Mouse (Mus musculus): ENCODE data around the gene Prcp.
"Not testable (repeated sequence)": the region's sequence is repeated elsewhere in the genome, so short reads cannot be mapped to it uniquely, and the experiment has no call there.

Gene Prcp

DNA sequence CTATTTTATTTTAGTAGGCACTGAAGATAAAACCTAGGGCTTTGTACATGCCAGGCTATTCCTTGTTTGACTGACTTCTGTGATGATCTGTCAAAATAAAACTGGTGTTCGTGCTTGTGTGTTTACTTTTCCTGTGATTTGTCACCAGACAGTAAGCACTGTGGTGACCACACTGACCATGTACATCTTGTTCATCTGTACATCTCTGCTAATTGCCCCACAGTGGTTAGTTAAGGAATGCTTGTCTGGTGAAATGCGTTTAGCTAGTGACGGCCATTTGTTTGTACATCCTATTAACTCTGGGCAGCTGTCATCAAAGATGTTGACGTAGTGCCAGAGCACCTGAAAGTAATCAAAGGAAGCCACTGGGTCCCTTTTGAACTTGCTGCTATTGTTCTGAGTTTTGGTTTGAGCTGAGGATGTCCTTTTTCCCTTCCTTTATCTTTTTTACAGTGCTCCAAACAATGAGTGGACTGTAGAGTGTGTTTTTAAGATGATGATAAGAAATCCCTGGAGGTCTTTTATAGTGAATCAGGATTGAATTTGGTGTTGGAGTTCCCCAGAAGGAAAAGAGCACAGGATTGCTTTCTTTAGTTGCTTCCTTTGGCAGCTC lies 16.5 kb downstream of the Prcp start:
- DNase-seq, result no peak

DNA sequence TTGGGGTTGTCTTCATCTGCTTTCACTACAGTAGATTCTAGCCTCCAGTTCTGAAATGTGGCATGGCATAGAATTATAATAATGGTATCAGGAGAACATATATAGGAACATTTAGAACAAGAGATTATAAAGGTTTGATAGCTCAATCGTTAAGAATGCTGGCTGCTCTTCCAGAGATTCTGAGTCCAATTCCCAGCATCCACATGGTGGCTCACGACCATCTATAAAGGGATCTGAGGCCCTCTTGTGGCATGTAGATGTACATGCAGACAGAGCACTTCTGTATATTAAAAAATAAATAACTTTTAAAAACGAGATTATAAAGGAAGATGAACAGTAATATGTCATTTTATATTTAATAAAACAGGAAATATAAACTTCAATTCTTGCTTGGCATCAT lies 19.2 kb downstream of the Prcp start:
- no peak for DNase-seq

DNA sequence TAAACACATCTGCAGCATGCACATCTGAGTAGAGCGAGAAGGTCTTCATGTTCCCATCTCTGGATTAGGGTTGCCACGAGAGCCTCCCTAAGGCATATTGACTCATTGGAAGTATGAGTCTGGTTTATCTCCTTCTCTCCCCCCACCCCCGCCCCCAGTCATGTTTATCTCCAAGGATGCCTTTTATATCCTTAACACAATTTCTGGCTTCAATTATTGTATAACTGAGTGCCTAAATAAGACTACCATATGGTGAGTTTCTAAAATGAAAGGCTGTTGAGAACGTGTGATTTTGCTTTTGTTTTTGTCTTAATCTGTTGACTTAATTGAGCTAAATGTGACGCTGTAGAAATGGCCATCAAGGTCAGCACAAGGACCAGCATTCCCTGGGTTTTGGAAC lies 21.8 kb downstream of the Prcp start:
- no peak for DNase-seq

DNA sequence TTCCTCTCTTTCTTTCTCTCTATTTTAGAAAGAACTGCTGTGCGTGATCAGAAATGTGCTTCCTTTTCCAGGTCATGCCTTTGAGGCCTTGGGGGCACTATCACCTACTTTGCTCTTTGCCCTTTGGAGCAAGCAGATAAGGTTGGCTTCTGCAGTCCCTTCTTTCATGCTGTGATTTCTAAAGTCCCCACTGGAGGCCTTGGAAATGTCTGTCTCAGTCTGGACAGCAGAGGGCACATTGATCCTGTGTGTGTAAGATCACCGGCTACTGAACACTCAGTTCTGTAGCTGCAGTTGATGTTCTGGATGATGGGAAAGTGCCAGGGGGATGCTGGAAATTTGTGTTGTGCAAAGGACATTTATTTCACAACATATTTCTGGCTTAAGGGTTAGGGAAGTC lies 22.8 kb downstream of the Prcp start:
- DNase-seq, result no peak

DNA sequence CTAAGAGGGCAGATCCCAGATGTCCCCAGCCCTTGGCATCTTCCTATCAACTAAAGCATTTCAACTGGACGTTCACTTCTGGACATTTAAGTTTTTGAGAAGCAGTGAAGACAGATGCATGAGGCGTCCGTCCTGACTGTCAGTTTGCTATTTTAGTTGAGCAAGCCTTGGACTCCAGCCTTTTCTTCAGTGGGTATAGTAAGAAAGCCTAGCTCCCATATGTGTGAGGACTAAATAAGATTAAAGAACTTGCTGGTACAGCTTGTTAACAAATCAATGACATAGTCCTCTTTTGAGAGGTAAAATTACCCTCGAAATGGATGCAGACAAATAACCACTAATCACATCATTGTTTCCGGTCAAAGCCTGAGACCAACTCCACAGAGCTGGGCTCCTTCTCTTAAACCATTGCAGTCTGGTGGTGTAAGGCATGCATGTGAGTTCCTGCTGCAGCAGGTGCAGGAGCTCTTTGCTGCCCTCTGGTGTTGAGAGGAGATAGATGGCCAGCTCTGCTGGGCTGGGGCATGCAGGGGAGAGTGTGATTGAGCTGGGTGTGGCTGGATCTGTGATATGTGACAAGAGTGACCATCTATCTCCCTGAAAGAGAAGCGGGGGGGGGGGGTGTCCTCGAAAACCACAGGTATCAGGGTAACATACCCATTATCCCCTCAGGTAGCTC lies 29.2 kb downstream of the Prcp start:
- DNase-seq, result peak; percentile 70 to 72

DNA sequence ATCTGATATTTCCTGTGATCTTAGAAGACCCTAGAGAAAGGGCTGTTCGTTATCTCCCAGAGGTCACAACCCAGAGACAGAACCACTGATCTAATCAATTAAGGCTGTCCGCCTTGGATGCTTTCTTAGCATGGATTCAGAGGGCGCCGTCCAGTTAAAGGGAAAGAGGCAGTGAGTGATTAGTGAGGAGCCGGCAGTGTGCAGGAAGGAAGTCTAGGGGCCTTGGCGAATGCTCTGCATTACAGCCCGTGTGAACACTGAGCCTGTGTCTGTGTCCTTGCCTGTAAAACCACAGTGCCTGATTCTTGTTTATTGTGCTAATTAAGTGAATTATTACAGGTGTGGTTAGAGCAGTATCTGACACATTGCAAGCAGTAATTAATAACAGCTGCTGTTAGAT lies 30.0 kb downstream of the Prcp start:
- not testable (repeated sequence) for DNase-seq

DNA sequence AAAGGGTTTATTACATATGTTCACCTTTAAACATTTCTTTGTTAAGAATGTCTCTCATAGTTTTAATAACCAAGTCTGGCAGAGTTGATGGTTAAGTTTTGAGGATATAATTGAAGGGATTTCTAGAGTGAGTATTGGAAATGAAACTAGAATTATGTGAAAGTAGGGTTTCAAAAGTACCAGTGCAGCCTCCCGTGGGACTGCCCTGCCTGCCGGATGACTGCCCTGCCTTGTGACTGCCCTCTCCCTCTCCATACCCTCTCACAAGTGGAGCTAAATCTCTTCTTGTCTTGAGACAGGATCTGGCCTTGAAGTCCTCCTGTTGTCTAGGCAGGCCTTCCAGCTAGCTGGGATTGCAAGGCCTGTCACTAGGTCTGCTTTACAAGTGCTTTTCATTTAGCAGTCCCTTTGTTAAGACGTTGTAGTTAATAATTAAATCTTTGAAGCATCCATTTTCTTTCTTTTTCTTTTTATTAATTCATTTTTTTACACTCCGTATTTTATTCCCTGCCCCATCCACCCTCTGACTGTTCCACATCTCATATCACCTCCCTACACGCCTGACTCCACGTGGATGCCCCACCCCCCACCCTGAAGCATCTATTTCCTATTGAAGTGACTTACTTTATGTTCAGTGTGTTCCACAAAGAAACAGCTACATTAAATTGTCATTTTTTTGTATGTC lies 46.0 kb downstream of the Prcp start:
- DNase-seq, result no peak

GRCm38 (mm10) chr7:92920857-92921172 lies 46.5 kb downstream of the Prcp start:
- DNase-seq, result no peak

GRCm38 (mm10) chr7:92932792-92933191 lies 58.5 kb downstream of the Prcp start:
- DNase-seq, result no peak

- DNase-seq, result not testable (repeated sequence)
These were observed 59.2 kb downstream of the Prcp start for GRCm38 (mm10) chr7:92933308-92933948.

- no peak for DNase-seq
These were observed 62.5 kb downstream of the Prcp start for GRCm38 (mm10) chr7:92936747-92937146.

DNA sequence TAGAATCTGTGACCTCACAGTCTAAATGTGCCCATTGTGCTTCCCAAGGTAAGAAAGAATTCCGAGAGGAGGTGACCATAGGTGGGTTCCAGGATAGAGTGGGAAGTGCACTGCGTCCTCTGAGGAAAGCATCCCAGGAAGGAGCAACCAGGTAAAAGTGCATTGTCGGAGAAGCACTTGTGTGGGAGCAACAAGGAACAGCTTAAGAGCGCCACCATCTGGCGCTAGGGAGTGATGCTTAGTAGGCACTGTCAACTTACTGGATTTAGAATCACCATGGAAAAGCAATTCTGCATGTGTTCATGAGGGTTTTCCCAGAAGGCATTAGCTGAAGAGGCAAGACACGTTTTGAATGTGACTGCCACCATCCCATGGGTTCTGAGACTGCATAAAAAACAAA lies 63.7 kb downstream of the Prcp start:
- DNase-seq, result peak in 1 of 2 experiments; percentile 13

GRCm38 (mm10) chr7:92939776-92940175 lies 65.5 kb downstream of the Prcp start:
- DNase-seq, result no peak

DNA sequence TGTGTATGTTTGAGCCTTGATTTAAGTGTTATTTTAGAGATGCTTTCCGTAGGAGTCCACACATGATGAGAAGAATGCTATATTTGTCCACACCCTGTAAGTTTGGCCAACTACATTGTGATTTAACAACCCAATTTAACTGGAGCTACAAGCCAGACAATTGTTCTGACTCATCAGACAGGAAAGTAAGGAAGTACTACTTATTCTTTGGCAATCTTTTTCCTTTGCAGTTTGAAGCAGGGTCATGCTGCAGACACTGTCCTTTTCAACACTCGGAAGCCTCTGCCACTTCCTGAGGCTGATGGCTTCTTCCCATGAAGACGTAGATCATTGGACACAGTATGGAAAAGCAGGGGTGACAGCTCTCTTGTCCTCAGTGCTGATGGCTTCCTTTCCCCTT lies 76.5 kb downstream of the Prcp start:
- DNase-seq, result no peak

DNA sequence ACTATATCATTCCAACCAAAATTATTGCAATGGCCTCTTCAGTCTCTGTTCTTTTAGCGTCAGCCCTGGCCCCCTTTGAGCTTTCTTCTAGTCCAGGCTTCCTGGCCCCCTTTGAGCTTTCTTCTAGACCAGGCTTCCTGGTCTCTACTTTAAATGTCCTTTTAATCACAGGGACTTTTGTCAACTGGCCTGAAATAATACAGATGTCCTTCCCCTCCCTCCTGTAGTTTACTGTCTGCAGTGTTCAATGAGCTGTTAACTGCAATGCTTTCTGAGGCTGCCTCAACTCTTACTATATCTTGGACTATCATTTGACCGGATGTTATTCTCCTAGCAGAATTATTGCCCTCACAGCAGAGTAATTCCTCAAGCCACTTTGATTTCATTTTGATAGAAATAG lies 77.9 kb downstream of the Prcp start:
- DNase-seq, result no peak

DNA sequence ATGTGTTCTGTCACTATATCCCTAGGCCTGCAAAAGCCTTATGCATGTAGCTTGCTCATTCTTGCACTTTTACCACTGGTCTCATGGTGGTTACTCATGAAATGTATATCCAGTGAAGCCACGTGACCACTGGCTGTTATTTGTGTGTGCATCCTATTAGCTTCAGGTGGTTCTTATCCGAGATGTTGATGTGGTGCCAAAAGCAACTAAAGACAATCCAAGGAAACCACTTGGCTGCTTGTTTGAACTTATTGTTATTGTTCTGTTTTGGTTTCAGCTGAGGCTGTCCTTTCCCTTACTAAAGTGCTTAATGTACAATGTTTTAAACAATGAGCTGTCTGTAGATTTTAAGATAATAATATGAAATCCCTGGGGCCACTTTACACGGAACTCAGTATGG lies 85.5 kb downstream of the Prcp start:
- no peak for DNase-seq

DNA sequence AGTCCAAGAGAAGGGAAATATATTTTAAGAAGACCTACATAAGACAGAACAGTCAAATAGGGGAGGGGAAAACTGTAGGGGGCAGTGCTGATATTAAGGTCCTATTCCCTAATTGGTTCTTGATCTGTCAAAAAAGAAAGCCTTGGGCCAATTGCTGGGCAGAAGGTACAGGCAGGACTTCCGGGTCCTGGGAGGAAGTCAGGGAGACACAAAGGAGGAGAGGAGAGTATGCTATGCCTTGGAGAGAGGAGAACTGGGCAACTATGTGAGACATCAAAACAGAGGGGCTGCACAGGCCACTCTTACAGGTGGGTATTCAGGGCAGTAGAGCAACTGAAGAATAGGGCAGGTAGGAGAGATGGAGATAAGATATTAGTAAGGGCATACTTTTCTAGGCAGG lies 87.6 kb downstream of the Prcp start:
- DNase-seq, result no peak

- DNase-seq, result peak in 1 of 2 experiments; percentile 27
These were observed 90.7 kb downstream of the Prcp start for GRCm38 (mm10) chr7:92964754-92965501.

DNA sequence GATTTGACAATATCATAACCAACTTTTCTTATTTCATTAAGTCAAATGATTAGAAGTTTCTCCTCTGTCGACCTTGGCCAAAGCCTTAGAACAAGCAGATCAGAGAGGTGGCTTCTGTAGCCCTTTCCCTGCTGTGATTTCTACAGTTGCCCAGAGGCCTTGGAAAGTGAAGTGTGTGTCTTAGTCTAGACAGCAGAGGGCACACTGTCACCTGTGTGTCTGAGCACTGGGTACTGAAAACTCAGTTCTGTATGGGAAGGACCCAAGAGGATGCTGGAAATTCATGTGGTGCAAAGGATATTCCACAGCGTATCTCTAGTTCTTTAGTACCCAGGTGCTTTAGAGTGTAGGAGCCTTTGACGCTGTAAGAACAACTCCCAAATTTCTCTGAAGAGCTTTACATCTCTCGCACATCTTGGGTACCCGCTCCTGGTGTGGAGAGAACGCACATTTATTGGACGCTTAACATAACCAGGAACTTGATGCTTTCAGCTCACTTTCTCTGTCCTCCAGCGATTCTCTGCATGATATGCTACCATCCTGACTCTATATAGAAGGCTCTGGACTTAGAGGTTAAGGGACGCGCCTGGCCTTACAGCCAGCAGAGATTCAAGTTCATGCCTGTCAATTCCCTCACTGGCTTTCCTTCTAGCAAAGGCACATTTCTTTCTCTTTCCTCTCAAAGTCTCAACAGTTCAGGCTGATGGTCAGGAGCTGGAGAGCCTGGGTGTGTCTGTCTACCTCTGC lies 93.3 kb downstream of the Prcp start:
- peak; percentile 25 to 39 for DNase-seq

DNA sequence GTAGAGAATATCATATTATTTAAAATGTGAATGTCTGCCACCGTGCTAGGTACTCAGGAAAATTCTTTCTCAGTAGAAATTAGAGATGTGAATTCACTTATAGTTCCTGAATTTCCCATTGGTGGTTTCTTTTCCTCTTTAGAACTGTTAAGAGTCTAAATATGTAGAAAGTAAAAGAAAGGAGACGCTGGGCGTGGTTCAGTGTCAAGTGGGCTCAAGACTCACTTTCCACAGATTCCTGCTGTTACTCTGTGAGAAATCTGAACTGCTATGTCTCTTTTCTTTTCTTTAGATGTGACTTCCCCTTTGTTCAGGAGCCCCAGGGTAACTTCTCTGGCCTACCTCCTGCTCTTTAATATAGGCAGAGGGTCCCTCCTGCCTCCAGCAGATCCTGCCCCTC lies 103.2 kb downstream of the Prcp start:
- DNase-seq, result no peak

GRCm38 (mm10) chr7:92978225-92978624 lies 104.0 kb downstream of the Prcp start:
- DNase-seq, result no peak

DNA sequence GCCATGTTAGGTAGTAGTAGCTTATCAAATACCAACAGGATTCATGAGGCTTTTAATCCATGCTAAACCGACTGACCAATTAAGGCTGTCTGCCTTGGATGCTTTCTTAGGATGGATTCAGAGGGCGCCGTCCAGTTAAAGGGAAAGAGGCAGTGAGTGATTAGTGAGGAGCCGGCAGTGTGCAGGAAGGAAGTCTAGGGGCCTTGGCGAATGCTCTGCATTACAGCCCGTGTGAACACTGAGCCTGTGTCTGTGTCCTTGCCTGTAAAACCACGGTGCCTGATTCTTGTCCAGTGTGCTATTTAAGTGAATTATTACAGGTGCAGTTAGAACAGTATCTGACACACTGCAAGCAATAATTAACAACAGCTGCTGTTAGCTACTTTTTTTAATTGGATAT lies 104.5 kb downstream of the Prcp start:
- DNase-seq, result not testable (repeated sequence)

All from cerebellum, postnatal 36 days (tissue).